Mouse (Mus musculus): Measurements from ENCODE around the gene 1700003F12Rik. TPM values are rescaled to one million over a fixed set of nuclear protein-coding genes. Genes with fewer than 3 reads are reported as not detected.

1700003F12Rik gene
- polyA plus RNA-seq, 1 experiment = 828 TPM

- H3K27me3 ChIP-seq (ENCODE audit: control insufficient read depth, insufficient read depth, low read length) = no peaks in the 10 kb centered on the region
- TF ChIP-seq CTCF (IDR thresholded peaks at IDR 0.05; ENCODE audit: control insufficient read depth, insufficient read depth, insufficient replicate concordance, low read depth, low read length) (no peak), POLR2A (IDR thresholded peaks at IDR 0.05; ENCODE audit: control insufficient read depth, low read depth, low read length) (no peak)
- H3K27ac ChIP-seq (ENCODE audit: control insufficient read depth, insufficient read depth, low read depth, low read length) = no peak overlapping the region
- no peak overlapping the region for H3K4me3 ChIP-seq (ENCODE audit: control insufficient read depth, low read depth, low read length)
- H3K4me1 ChIP-seq (ENCODE audit: control insufficient read depth, insufficient read depth, low read length) = no peaks in the 10 kb centered on the region
- no peaks in the 10 kb centered on the region for H3K36me3 ChIP-seq (ENCODE audit: control insufficient read depth, insufficient read depth, low read length)
These were observed 36.7 kb upstream of the 1700003F12Rik start for GRCm38 (mm10) chr2:154510141-154510540.

GRCm38 (mm10) chr2:154516944-154517343, 29.9 kb upstream of the 1700003F12Rik start:
- no peaks in the 10 kb centered on the region for H3K4me1 ChIP-seq (ENCODE audit: control insufficient read depth, insufficient read depth, low read length)
- H3K27ac ChIP-seq (ENCODE audit: control insufficient read depth, insufficient read depth, low read depth, low read length) = no peak overlapping the region
- no peak for TF ChIP-seq POLR2A (IDR thresholded peaks at IDR 0.05; ENCODE audit: control insufficient read depth, low read depth, low read length)
- no peak for TF ChIP-seq CTCF (IDR thresholded peaks at IDR 0.05; ENCODE audit: control insufficient read depth, insufficient read depth, insufficient replicate concordance, low read depth, low read length)
- H3K36me3 ChIP-seq (ENCODE audit: control insufficient read depth, insufficient read depth, low read length) = no peaks in the 10 kb centered on the region
- no peaks in the 10 kb centered on the region for H3K27me3 ChIP-seq (ENCODE audit: control insufficient read depth, insufficient read depth, low read length)
- no peak overlapping the region for H3K4me3 ChIP-seq (ENCODE audit: control insufficient read depth, low read depth, low read length)

GRCm38 (mm10) chr2:154517424-154517823, 29.5 kb upstream of the 1700003F12Rik start:
- TF ChIP-seq POLR2A (IDR thresholded peaks at IDR 0.05; ENCODE audit: control insufficient read depth, low read depth, low read length) (no peak), CTCF (IDR thresholded peaks at IDR 0.05; ENCODE audit: control insufficient read depth, insufficient read depth, insufficient replicate concordance, low read depth, low read length) (no peak)
- H3K36me3 ChIP-seq (ENCODE audit: control insufficient read depth, insufficient read depth, low read length) = no peaks in the 10 kb centered on the region
- H3K4me1 ChIP-seq (ENCODE audit: control insufficient read depth, insufficient read depth, low read length) = no peaks in the 10 kb centered on the region
- no peak overlapping the region for H3K27ac ChIP-seq (ENCODE audit: control insufficient read depth, insufficient read depth, low read depth, low read length)
- H3K4me3 ChIP-seq (ENCODE audit: control insufficient read depth, low read depth, low read length) = no peak overlapping the region
- no peaks in the 10 kb centered on the region for H3K27me3 ChIP-seq (ENCODE audit: control insufficient read depth, insufficient read depth, low read length)

- no peaks in the 10 kb centered on the region for H3K4me1 ChIP-seq (ENCODE audit: control insufficient read depth, insufficient read depth, low read length)
- H3K27ac ChIP-seq (ENCODE audit: control insufficient read depth, insufficient read depth, low read depth, low read length) = no peak overlapping the region
- H3K36me3 ChIP-seq (ENCODE audit: control insufficient read depth, insufficient read depth, low read length) = no peaks in the 10 kb centered on the region; the same call in 1 of the 2 replicates
- H3K27me3 ChIP-seq (ENCODE audit: control insufficient read depth, insufficient read depth, low read length) = no peaks in the 10 kb centered on the region
- no peak overlapping the region for H3K4me3 ChIP-seq (ENCODE audit: control insufficient read depth, low read depth, low read length)
- TF ChIP-seq CTCF (IDR thresholded peaks at IDR 0.05; ENCODE audit: control insufficient read depth, insufficient read depth, insufficient replicate concordance, low read depth, low read length) (no peak), POLR2A (IDR thresholded peaks at IDR 0.05; ENCODE audit: control insufficient read depth, low read depth, low read length) (no peak)
These were observed 25.4 kb upstream of the 1700003F12Rik start for GRCm38 (mm10) chr2:154521449-154521848.

- Histone ChIP-seq H3K36me3 (ENCODE audit: control insufficient read depth, insufficient read depth, low read length) (no peaks in the 10 kb centered on the region; the same call in 1 of the 2 replicates), H3K4me1 (ENCODE audit: control insufficient read depth, insufficient read depth, low read length) (no peaks in the 10 kb centered on the region), H3K4me3 (ENCODE audit: control insufficient read depth, low read depth, low read length) (no peak overlapping the region), H3K27me3 (ENCODE audit: control insufficient read depth, insufficient read depth, low read length) (no peaks in the 10 kb centered on the region), H3K27ac (ENCODE audit: control insufficient read depth, insufficient read depth, low read depth, low read length) (no peak overlapping the region)
- TF ChIP-seq CTCF (IDR thresholded peaks at IDR 0.05; ENCODE audit: control insufficient read depth, insufficient read depth, insufficient replicate concordance, low read depth, low read length) (no peak), POLR2A (IDR thresholded peaks at IDR 0.05; ENCODE audit: control insufficient read depth, low read depth, low read length) (no peak)
These were observed 24.6 kb upstream of the 1700003F12Rik start for GRCm38 (mm10) chr2:154522334-154522733.

- Histone ChIP-seq H3K27ac (ENCODE audit: control insufficient read depth, insufficient read depth, low read depth, low read length) (no peak overlapping the region), H3K4me3 (ENCODE audit: control insufficient read depth, low read depth, low read length) (no peak overlapping the region), H3K27me3 (ENCODE audit: control insufficient read depth, insufficient read depth, low read length) (no peaks in the 10 kb centered on the region), H3K4me1 (ENCODE audit: control insufficient read depth, insufficient read depth, low read length) (no peaks in the 10 kb centered on the region), H3K36me3 (ENCODE audit: control insufficient read depth, insufficient read depth, low read length) (no peaks in the 10 kb centered on the region; the same call in 1 of the 2 replicates)
- no peak for TF ChIP-seq CTCF (IDR thresholded peaks at IDR 0.05; ENCODE audit: control insufficient read depth, insufficient read depth, insufficient replicate concordance, low read depth, low read length)
- no peak for TF ChIP-seq POLR2A (IDR thresholded peaks at IDR 0.05; ENCODE audit: control insufficient read depth, low read depth, low read length)
These were observed 21.6 kb upstream of the 1700003F12Rik start for GRCm38 (mm10) chr2:154525285-154525684.

- Histone ChIP-seq H3K27ac (ENCODE audit: control insufficient read depth, insufficient read depth, low read depth, low read length) (no peak overlapping the region), H3K27me3 (ENCODE audit: control insufficient read depth, insufficient read depth, low read length) (no peaks in the 10 kb centered on the region), H3K36me3 (ENCODE audit: control insufficient read depth, insufficient read depth, low read length) (no peaks in the 10 kb centered on the region; the same call in 1 of the 2 replicates), H3K4me3 (ENCODE audit: control insufficient read depth, low read depth, low read length) (no peak overlapping the region), H3K4me1 (ENCODE audit: control insufficient read depth, insufficient read depth, low read length) (no peaks in the 10 kb centered on the region)
- TF ChIP-seq POLR2A (IDR thresholded peaks at IDR 0.05; ENCODE audit: control insufficient read depth, low read depth, low read length) (no peak), CTCF (IDR thresholded peaks at IDR 0.05; ENCODE audit: control insufficient read depth, insufficient read depth, insufficient replicate concordance, low read depth, low read length) (no peak)
These were observed 20.4 kb upstream of the 1700003F12Rik start for GRCm38 (mm10) chr2:154526531-154526930.

GRCm38 (mm10) chr2:154532888-154533287, 14.0 kb upstream of the 1700003F12Rik start:
- Histone ChIP-seq H3K4me1 (ENCODE audit: control insufficient read depth, insufficient read depth, low read length) (no peaks in the 10 kb centered on the region), H3K4me3 (ENCODE audit: control insufficient read depth, low read depth, low read length) (no peak overlapping the region), H3K27ac (ENCODE audit: control insufficient read depth, insufficient read depth, low read depth, low read length) (no peak overlapping the region), H3K27me3 (ENCODE audit: control insufficient read depth, insufficient read depth, low read length) (no peaks in the 10 kb centered on the region), H3K36me3 (ENCODE audit: control insufficient read depth, insufficient read depth, low read length) (no peaks in the 10 kb centered on the region; the same call in 1 of the 2 replicates)
- TF ChIP-seq POLR2A (IDR thresholded peaks at IDR 0.05; ENCODE audit: control insufficient read depth, low read depth, low read length) = no peak
- TF ChIP-seq CTCF (IDR thresholded peaks at IDR 0.05; ENCODE audit: control insufficient read depth, insufficient read depth, insufficient replicate concordance, low read depth, low read length) = no peak
